Mouse (Mus musculus) olfactory bulb, adult 2 months (tissue): ENCODE measurements around the gene Anks3.

Experiments used
- CTCF ChIP-seq: fragments of 200-500 bp; IDR thresholded peaks from 2 replicates; pipeline ENCODE4 v1.5.1; 2012; ENCODE audit warnings: low read depth, mild to moderate bottlenecking, low read length, moderate library complexity; ENCODE audit not compliant: insufficient read depth
- POLR2A ChIP-seq: fragments of 200-500 bp; IDR thresholded peaks from 2 replicates; pipeline ENCODE4 v1.6.1; 2012; ENCODE audit warnings: mild to moderate bottlenecking, low read depth, low read length, moderate library complexity; ENCODE audit not compliant: insufficient read depth

DNA sequence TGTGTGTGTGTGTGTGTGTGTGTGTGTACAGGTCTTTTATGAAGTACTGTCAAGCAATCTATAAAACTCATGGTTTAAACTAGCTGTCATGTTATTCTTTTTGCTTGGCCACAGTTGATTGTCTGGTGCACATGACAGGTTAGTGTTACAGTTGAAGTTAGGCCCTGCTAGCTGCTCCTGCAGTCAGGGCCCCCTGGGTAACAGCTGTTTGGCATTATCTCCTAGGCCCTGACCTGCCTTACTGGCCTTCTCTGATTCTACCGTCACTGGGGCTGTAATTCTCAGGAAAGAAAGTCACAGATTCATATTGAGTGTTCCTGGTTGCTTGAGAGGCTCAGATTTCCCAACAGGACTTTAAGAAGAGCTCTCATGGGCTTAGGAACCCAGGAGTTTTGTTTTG lies 58.4 kb downstream of the Anks3 start:
- TF ChIP-seq POLR2A, result no peak
- TF ChIP-seq CTCF, result no peak
